Mouse (Mus musculus): ENCODE measurements around the gene Cdc25a. TPM values are rescaled to one million over a fixed set of nuclear protein-coding genes. Genes with fewer than 3 reads are reported as not detected.

The Cdc25a gene
- total RNA-seq (2014; rRNA removed), result 11.0 and 12.4 TPM in 2 replicates
- polyA plus RNA-seq (2015; fragmentation: Nextera tagmentation; extraction: Ambion mirVana), result 8.1 and 10.4 TPM in 2 replicates

- peak within 1 kb of the TSS; percentile 74 for H3K9ac ChIP-seq (replicated peaks; ENCODE audit: low read length)
- H3K9me3 ChIP-seq (ENCODE audit: low read length), result no peaks in the 10 kb centered on the region
- peak within 1 kb of the TSS; percentile 95 for H3K4me2 ChIP-seq (ENCODE audit: low read depth, low read length)
- peak within 1 kb of the TSS; percentile 82 for H3K27ac ChIP-seq
- WGBS, result 6% methylated on average over 29 of the region's 33 CpGs
- no peaks in the 10 kb centered on the region for H3K27me3 ChIP-seq (ENCODE audit: insufficient read depth, low read length)
- DNase-seq (ENCODE audit: low spot score), result peak; percentile 99
- peaks cover 14% of the 10 kb centered on the region; the same call in 1 of the 2 replicates for H3K36me3 ChIP-seq (ENCODE audit: insufficient read depth, low read length)
- peak; percentile 94 for ATAC-seq
- H3K4me3 ChIP-seq (ENCODE audit: low read length), result peak within 1 kb of the TSS; percentile 87
- H3K4me1 ChIP-seq (ENCODE audit: insufficient read depth, low read length), result peaks cover 5% of the 10 kb centered on the region
- peak; percentile 68 for TF ChIP-seq CTCF (IDR thresholded peaks at IDR 0.05; ENCODE audit: low read depth)
These were observed at the start of gene Cdc25a for GRCm38 (mm10) chr9:109874797-109875691. Gene Cdc25a, plus strand, starts transcription at chr9:109875579.

- H3K4me2 ChIP-seq (ENCODE audit: low read depth, low read length), result no peak overlapping the region
- no peaks in the 10 kb centered on the region for H3K9me3 ChIP-seq (ENCODE audit: low read length)
- H3K36me3 ChIP-seq (ENCODE audit: insufficient read depth, low read length), result no peaks in the 10 kb centered on the region
- ATAC-seq (no peak), DNase-seq (ENCODE audit: low spot score) (no peak)
- H3K4me3 ChIP-seq (ENCODE audit: low read length), result no peak overlapping the region
- 76% methylated on average over 4 of the region's 4 CpGs for WGBS
- no peaks in the 10 kb centered on the region for H3K4me1 ChIP-seq (ENCODE audit: insufficient read depth, low read length)
- no peak overlapping the region for H3K9ac ChIP-seq (replicated peaks; ENCODE audit: low read length)
- H3K27ac ChIP-seq, result no peak overlapping the region
- no peak for TF ChIP-seq CTCF (IDR thresholded peaks at IDR 0.05; ENCODE audit: low read depth)
- no peaks in the 10 kb centered on the region for H3K27me3 ChIP-seq (ENCODE audit: insufficient read depth, low read length)
These were observed 49.6 kb upstream of the Cdc25a start for GRCm38 (mm10) chr9:109825739-109826138.

GRCm38 (mm10) chr9:109826181-109826580 is 49.2 kb upstream of the Cdc25a start:
- no peak overlapping the region for H3K4me2 ChIP-seq (ENCODE audit: low read depth, low read length)
- no peak for ATAC-seq
- no peaks in the 10 kb centered on the region for H3K4me1 ChIP-seq (ENCODE audit: insufficient read depth, low read length)
- no peak overlapping the region for H3K9ac ChIP-seq (replicated peaks; ENCODE audit: low read length)
- WGBS, result 81% methylated on average over 5 of the region's 5 CpGs
- no peak for TF ChIP-seq CTCF (IDR thresholded peaks at IDR 0.05; ENCODE audit: low read depth)
- H3K27me3 ChIP-seq (ENCODE audit: insufficient read depth, low read length), result no peaks in the 10 kb centered on the region
- H3K36me3 ChIP-seq (ENCODE audit: insufficient read depth, low read length), result no peaks in the 10 kb centered on the region
- H3K9me3 ChIP-seq (ENCODE audit: low read length), result no peaks in the 10 kb centered on the region
- no peak overlapping the region for H3K27ac ChIP-seq
- H3K4me3 ChIP-seq (ENCODE audit: low read length), result no peak overlapping the region
- DNase-seq (ENCODE audit: low spot score), result no peak

GRCm38 (mm10) chr9:109832391-109833087 is 42.8 kb upstream of the Cdc25a start, which contains the start of gene Nme6:
Gene Nme6, plus strand, starts transcription at chr9:109832749.
- no peaks in the 10 kb centered on the region for H3K27me3 ChIP-seq (ENCODE audit: insufficient read depth, low read length)
- peak within 1 kb of the TSS; percentile 87 for H3K27ac ChIP-seq
- DNase-seq (ENCODE audit: low spot score) (peak; percentile 92), ATAC-seq (peak; percentile 98)
- TF ChIP-seq CTCF (IDR thresholded peaks at IDR 0.05; ENCODE audit: low read depth), result peak; percentile 85
- H3K4me3 ChIP-seq (ENCODE audit: low read length), result peak within 1 kb of the TSS; percentile 67
- no peaks in the 10 kb centered on the region; the same call in 1 of the 2 replicates for H3K4me1 ChIP-seq (ENCODE audit: insufficient read depth, low read length)
- H3K9me3 ChIP-seq (ENCODE audit: low read length), result no peaks in the 10 kb centered on the region
- peak within 1 kb of the TSS; percentile 71 for H3K9ac ChIP-seq (replicated peaks; ENCODE audit: low read length)
- under 1% methylated on average over 32 of the region's 32 CpGs for WGBS
- H3K36me3 ChIP-seq (ENCODE audit: insufficient read depth, low read length), result no peaks in the 10 kb centered on the region
- H3K4me2 ChIP-seq (ENCODE audit: low read depth, low read length), result peak within 1 kb of the TSS; percentile 98

- DNase-seq (ENCODE audit: low spot score) (no peak), ATAC-seq (peak; percentile 46)
- Histone ChIP-seq H3K9me3 (ENCODE audit: low read length) (no peaks in the 10 kb centered on the region), H3K4me2 (ENCODE audit: low read depth, low read length) (peak overlapping the region; percentile 98), H3K9ac (replicated peaks; ENCODE audit: low read length) (peak overlapping the region; percentile 71), H3K4me1 (ENCODE audit: insufficient read depth, low read length) (no peaks in the 10 kb centered on the region; the same call in 1 of the 2 replicates), H3K27me3 (ENCODE audit: insufficient read depth, low read length) (no peaks in the 10 kb centered on the region), H3K36me3 (ENCODE audit: insufficient read depth, low read length) (no peaks in the 10 kb centered on the region), H3K27ac (peak overlapping the region; percentile 87), H3K4me3 (ENCODE audit: low read length) (peak overlapping the region; percentile 67)
- TF ChIP-seq CTCF (IDR thresholded peaks at IDR 0.05; ENCODE audit: low read depth), result no peak
- 8% methylated on average over 6 of the region's 6 CpGs for WGBS
These were observed 42.3 kb upstream of the Cdc25a start for GRCm38 (mm10) chr9:109833088-109833412.

- WGBS, result 49% methylated on average over 6 of the region's 6 CpGs
- Histone ChIP-seq H3K4me3 (ENCODE audit: low read length) (no peak within 1 kb of the TSS), H3K27ac (no peak within 1 kb of the TSS), H3K36me3 (ENCODE audit: insufficient read depth, low read length) (no peaks in the 10 kb centered on the region), H3K4me1 (ENCODE audit: insufficient read depth, low read length) (no peaks in the 10 kb centered on the region), H3K9ac (replicated peaks; ENCODE audit: low read length) (no peak within 1 kb of the TSS), H3K4me2 (ENCODE audit: low read depth, low read length) (no peak within 1 kb of the TSS), H3K27me3 (ENCODE audit: insufficient read depth, low read length) (no peaks in the 10 kb centered on the region), H3K9me3 (ENCODE audit: low read length) (no peaks in the 10 kb centered on the region)
- DNase-seq (ENCODE audit: low spot score) (peak; percentile 71), ATAC-seq (no peak)
- TF ChIP-seq CTCF (IDR thresholded peaks at IDR 0.05; ENCODE audit: low read depth), result peak; percentile 19; the same call in 1 of the 2 replicates
These were observed 26.0 kb upstream of the Cdc25a start, which contains the start of gene Camp for GRCm38 (mm10) chr9:109849312-109849758. Gene Camp, minus strand, starts transcription at chr9:109849617.
